Mouse (Mus musculus) frontal cortex, postnatal 14 days (tissue): Measurements from ENCODE around the gene Krtap21-1.

Source experiments
- DNase-seq, 2 experiments: peaks; one replicate each; pipeline ENCODE4 v3.0.0; 2022; ENCODE audit warnings: low spot score in 2 of 2

The Krtap21-1 gene

GRCm38 (mm10) chr16:89403768-89404167, at the start of gene Krtap21-1:
Gene Krtap21-1, minus strand, starts transcription at chr16:89403868.
- no peak for DNase-seq

- DNase-seq = peak in 1 of 2 experiments; percentile 4
Observed at GRCm38 (mm10) chr16:89429586-89429985, 25.9 kb upstream of the Krtap21-1 start.

- DNase-seq = no peak
Observed at GRCm38 (mm10) chr16:89425310-89425709, 21.6 kb upstream of the Krtap21-1 start.

GRCm38 (mm10) chr16:89420011-89420410, 16.3 kb upstream of the Krtap21-1 start, which contains the start of gene Krtap6-2:
Gene Krtap6-2, minus strand, starts transcription at chr16:89420111.
- no peak for DNase-seq

- no peak for DNase-seq
Observed at GRCm38 (mm10) chr16:89416311-89416710, 12.6 kb upstream of the Krtap21-1 start.

GRCm38 (mm10) chr16:89410345-89411068, 6.8 kb upstream of the Krtap21-1 start:
- DNase-seq = no peak

- DNase-seq = no peak
Observed at GRCm38 (mm10) chr16:89372734-89373461, 30.8 kb downstream of the Krtap21-1 start.
